Mouse (Mus musculus) forebrain, embryonic 16.5 days (tissue): Measurements from ENCODE around the gene Clip2. TPM values are rescaled to one million over a fixed set of nuclear protein-coding genes. Genes with fewer than 3 reads are reported as not detected.

Experiments used
- ATAC-seq: fragments of 200-750 bp; cut with Nextera tagmentation; 2 replicates; pipeline ENCODE4 v1.8.0; 2017; ENCODE audit warnings: mild to moderate bottlenecking, moderate library complexity
- H3K27ac ChIP-seq: fragments of 300-500 bp; sonication (generic); 2 replicates; pipeline ENCODE4 v1.5.1; 2014; ENCODE audit warnings: low read length, control low read depth
- H3K27me3 ChIP-seq: fragments of 300-500 bp; sonication (generic); replicated peaks from 2 replicates; pipeline ENCODE4 v1.6.1; 2014; ENCODE audit warnings: low read length; ENCODE audit not compliant: control insufficient read depth, insufficient read depth
- H3K36me3 ChIP-seq: fragments of 300-500 bp; sonication (generic); 2 replicates; pipeline ENCODE4 v1.6.1; 2014; ENCODE audit not compliant: control insufficient read depth, insufficient read depth
- H3K4me1 ChIP-seq: fragments of 300-500 bp; sonication (generic); replicated peaks from 2 replicates; pipeline ENCODE4 v1.6.1; 2014; ENCODE audit warnings: low read length; ENCODE audit not compliant: control insufficient read depth, insufficient read depth
- H3K4me2 ChIP-seq: fragments of 300-500 bp; sonication (generic); 2 replicates; pipeline ENCODE4 v1.6.1; 2014; ENCODE audit warnings: mild to moderate bottlenecking, low read length, control low read depth
- H3K4me3 ChIP-seq: fragments of 300-500 bp; sonication (generic); replicated peaks from 2 replicates; pipeline ENCODE4 v1.5.1; 2014; ENCODE audit warnings: mild to moderate bottlenecking, low read length, control low read depth
- H3K9ac ChIP-seq: fragments of 300-500 bp; sonication (generic); replicated peaks from 2 replicates; pipeline ENCODE4 v1.6.1; 2014; ENCODE audit warnings: low read depth, low read length, control low read depth
- H3K9me3 ChIP-seq: fragments of 300-500 bp; sonication (generic); 2 replicates; pipeline ENCODE4 v1.6.1; 2016; ENCODE audit warnings: low read length; ENCODE audit not compliant: control insufficient read depth
- WGBS: fragments of 180-500 bp; shearing (Covaris S2); extraction: QIAGEN DNeasy Blood & Tissue Kit; methylation state at CpG from one replicate; pipeline ENCODE4 v1.1.7; 2014; 5-methylcytosine and 5-hydroxymethylcytosine counted together
- polyA plus RNA-seq: library from polyadenylated mRNA; unstranded; fragments of >200 nt; fragmentation: Nextera tagmentation; extraction: Ambion mirVana; gene quantifications from 2 replicates; pipeline ENCODE4 v1.2.1, GENCODE M21; 2015

Gene Clip2
- polyA plus RNA-seq, 1 experiment from 2014 or later: 16.6 TPM

- H3K4me2 ChIP-seq: no peak overlapping the region
- WGBS: 90% methylated on average over 7 of the region's 7 CpGs
Measured at GRCm38 (mm10) chr5:134521806-134522205, 30.4 kb downstream of the Clip2 start.

GRCm38 (mm10) chr5:134521131-134521530, 31.1 kb downstream of the Clip2 start:
- H3K4me3 ChIP-seq: no peak overlapping the region
- peaks cover 40% of the 10 kb centered on the region for H3K36me3 ChIP-seq
- no peaks in the 10 kb centered on the region for H3K27me3 ChIP-seq
- H3K9me3 ChIP-seq: no peaks in the 10 kb centered on the region
- H3K27ac ChIP-seq: no peak overlapping the region
- 53% methylated on average over 2 of the region's 2 CpGs for WGBS
- H3K9ac ChIP-seq: no peak overlapping the region
- peaks cover 12% of the 10 kb centered on the region for H3K4me1 ChIP-seq
- peak; percentile 80 for ATAC-seq
- no peak overlapping the region for H3K4me2 ChIP-seq

More at GRCm38 (mm10) chr5:134521806-134522205, 30.4 kb downstream of the Clip2 start:
- H3K36me3 ChIP-seq: peaks cover 35% of the 10 kb centered on the region
- H3K9me3 ChIP-seq: no peaks in the 10 kb centered on the region
- H3K27ac ChIP-seq: no peak overlapping the region
- H3K27me3 ChIP-seq: no peaks in the 10 kb centered on the region
- no peak overlapping the region for H3K4me3 ChIP-seq
- ATAC-seq: no peak
- H3K9ac ChIP-seq: no peak overlapping the region
- peaks cover 12% of the 10 kb centered on the region for H3K4me1 ChIP-seq

GRCm38 (mm10) chr5:134520120-134520519, 32.1 kb downstream of the Clip2 start:
- ATAC-seq: no peak
- Histone ChIP-seq H3K4me2 (no peak overlapping the region), H3K27ac (no peak overlapping the region), H3K36me3 (peaks cover 48% of the 10 kb centered on the region), H3K27me3 (no peaks in the 10 kb centered on the region), H3K4me3 (no peak overlapping the region), H3K9ac (no peak overlapping the region), H3K4me1 (peaks cover 12% of the 10 kb centered on the region), H3K9me3 (no peaks in the 10 kb centered on the region)
- 95% methylated on average over 4 of the region's 4 CpGs for WGBS

- Histone ChIP-seq H3K27me3 (no peaks in the 10 kb centered on the region), H3K36me3 (peaks cover 54% of the 10 kb centered on the region), H3K9ac (no peak overlapping the region), H3K27ac (no peak overlapping the region), H3K9me3 (no peaks in the 10 kb centered on the region), H3K4me1 (peaks cover 12% of the 10 kb centered on the region), H3K4me2 (no peak overlapping the region), H3K4me3 (no peak overlapping the region)
- 93% methylated on average over 5 of the region's 5 CpGs for WGBS
- no peak for ATAC-seq
Measured at GRCm38 (mm10) chr5:134519471-134519870, 32.8 kb downstream of the Clip2 start.

DNA sequence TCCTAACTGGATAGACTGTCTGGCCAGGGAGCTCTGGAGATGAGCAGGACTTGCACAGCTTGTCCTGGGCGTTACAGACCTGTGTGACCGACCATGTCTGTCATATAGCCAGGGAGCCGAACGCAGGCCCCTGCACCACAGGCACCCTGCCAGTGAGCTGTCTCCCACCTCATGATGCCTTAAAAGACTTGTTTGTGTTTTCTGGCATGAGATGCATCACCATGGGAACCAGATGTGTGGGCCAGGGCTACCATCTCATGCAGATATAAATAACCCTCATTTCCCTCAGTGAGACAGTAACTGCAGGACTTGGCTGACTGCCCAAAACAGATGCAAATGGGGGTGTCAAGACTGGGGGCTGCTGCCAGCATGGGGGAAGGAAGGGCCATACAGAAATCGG, 40.1 kb downstream of the Clip2 start:
- H3K27ac ChIP-seq: peak overlapping the region; percentile 62
- no peaks in the 10 kb centered on the region for H3K9me3 ChIP-seq
- WGBS: 13% methylated on average over 5 of the region's 5 CpGs
- no peak overlapping the region for H3K4me2 ChIP-seq
- H3K4me1 ChIP-seq: peaks cover 13% of the 10 kb centered on the region
- ATAC-seq: peak; percentile 85
- H3K9ac ChIP-seq: no peak overlapping the region
- no peak overlapping the region for H3K4me3 ChIP-seq
- H3K36me3 ChIP-seq: peaks cover 56% of the 10 kb centered on the region
- no peaks in the 10 kb centered on the region for H3K27me3 ChIP-seq

DNA sequence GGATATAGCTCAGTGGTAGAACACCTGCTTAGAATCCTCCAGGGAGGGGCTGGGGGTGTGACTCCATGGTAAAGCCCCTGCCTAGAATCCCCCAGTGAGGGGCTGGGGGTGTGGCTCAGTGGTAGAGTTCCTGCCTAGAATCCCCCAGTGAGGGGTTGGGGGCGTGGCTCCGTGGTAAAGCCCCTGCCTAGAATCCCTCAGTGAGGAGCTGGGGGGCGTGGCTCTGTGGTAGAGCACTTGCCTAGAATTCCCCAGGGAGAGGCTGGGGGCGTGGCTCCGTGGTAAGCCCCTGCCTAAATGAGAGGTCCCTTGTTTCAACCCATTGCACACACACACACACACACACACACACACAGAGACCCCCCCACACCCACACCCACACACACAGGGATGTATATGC, 42.0 kb downstream of the Clip2 start:
- WGBS: 92% methylated on average over 5 of the region's 5 CpGs
- H3K4me2 ChIP-seq: no peak overlapping the region
- no peak overlapping the region for H3K27ac ChIP-seq
- peaks cover 40% of the 10 kb centered on the region for H3K36me3 ChIP-seq
- no peaks in the 10 kb centered on the region for H3K9me3 ChIP-seq
- no peak for ATAC-seq
- no peak overlapping the region for H3K4me3 ChIP-seq
- no peak overlapping the region for H3K9ac ChIP-seq
- H3K27me3 ChIP-seq: no peaks in the 10 kb centered on the region
- peaks cover 16% of the 10 kb centered on the region for H3K4me1 ChIP-seq

DNA sequence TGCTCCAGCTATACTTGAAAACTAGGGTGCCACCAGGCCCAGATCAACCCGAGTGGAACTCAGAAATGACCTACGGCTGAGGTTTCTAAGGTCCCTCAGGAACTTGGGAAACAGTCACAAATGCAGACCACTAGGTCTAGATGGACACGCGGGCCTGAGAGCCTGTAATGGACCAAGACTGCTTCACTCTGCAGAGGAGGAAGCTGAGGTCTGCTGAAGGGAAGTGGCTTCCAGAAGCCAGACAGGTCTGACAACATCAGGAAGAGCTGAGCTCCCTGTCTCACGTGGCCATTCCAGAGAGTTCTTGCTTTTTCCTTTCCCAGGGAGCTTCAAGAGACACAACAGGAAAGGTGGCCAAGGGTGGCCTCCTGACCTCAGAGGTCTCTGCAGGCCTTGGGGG, 43.3 kb downstream of the Clip2 start:
- no peak overlapping the region for H3K4me3 ChIP-seq
- H3K36me3 ChIP-seq: peaks cover 31% of the 10 kb centered on the region
- H3K9ac ChIP-seq: no peak overlapping the region
- H3K27ac ChIP-seq: no peak overlapping the region
- no peak overlapping the region for H3K4me2 ChIP-seq
- no peak for ATAC-seq
- WGBS: 83% methylated on average over 5 of the region's 5 CpGs
- peaks cover 16% of the 10 kb centered on the region for H3K4me1 ChIP-seq
- H3K27me3 ChIP-seq: no peaks in the 10 kb centered on the region
- H3K9me3 ChIP-seq: no peaks in the 10 kb centered on the region

- H3K36me3 ChIP-seq: peaks cover 33% of the 10 kb centered on the region
- no peak overlapping the region; the same call in none of the 2 replicates for H3K27ac ChIP-seq
Measured at GRCm38 (mm10) chr5:134507859-134508399, 44.3 kb downstream of the Clip2 start.

GRCm38 (mm10) chr5:134507307-134507706, 44.9 kb downstream of the Clip2 start:
- Histone ChIP-seq H3K27ac (peak overlapping the region; percentile 13), H3K4me2 (no peak overlapping the region), H3K27me3 (no peaks in the 10 kb centered on the region), H3K4me1 (peaks cover 12% of the 10 kb centered on the region), H3K9me3 (no peaks in the 10 kb centered on the region), H3K4me3 (no peak overlapping the region), H3K9ac (no peak overlapping the region), H3K36me3 (peaks cover 40% of the 10 kb centered on the region)
- 26% methylated on average over 10 of the region's 10 CpGs for WGBS
- ATAC-seq: no peak

More at GRCm38 (mm10) chr5:134507859-134508399, 44.3 kb downstream of the Clip2 start:
- no peak overlapping the region for H3K4me3 ChIP-seq
- 69% methylated on average over 5 of the region's 5 CpGs for WGBS
- peaks cover 16% of the 10 kb centered on the region for H3K4me1 ChIP-seq
- H3K4me2 ChIP-seq: no peak overlapping the region
- no peak overlapping the region for H3K9ac ChIP-seq
- ATAC-seq: no peak
- H3K27me3 ChIP-seq: no peaks in the 10 kb centered on the region
- H3K9me3 ChIP-seq: no peaks in the 10 kb centered on the region
